Mouse (Mus musculus) brain, embryonic 18.5 days (tissue): Measurements from ENCODE around the gene Pcdh7.
"Not testable (repeated sequence)": the region's sequence is repeated elsewhere in the genome, so short reads cannot be mapped to it uniquely, and the experiment has no call there.

Experiments
- DNase-seq: peaks from one replicate; pipeline ENCODE4 v3.0.0-alpha.2; 2012; ENCODE audit warnings: low read depth, low spot score

The Pcdh7 gene

GRCm38 (mm10) chr5:57717906-57718875 is at the start of gene Pcdh7:
Pcdh7 (plus strand) TSS chr5:57717967.
- DNase-seq = peak; percentile 79

- not testable (repeated sequence) for DNase-seq
These were observed 40.8 kb upstream of the Pcdh7 start for GRCm38 (mm10) chr5:57676970-57677369.

DNA sequence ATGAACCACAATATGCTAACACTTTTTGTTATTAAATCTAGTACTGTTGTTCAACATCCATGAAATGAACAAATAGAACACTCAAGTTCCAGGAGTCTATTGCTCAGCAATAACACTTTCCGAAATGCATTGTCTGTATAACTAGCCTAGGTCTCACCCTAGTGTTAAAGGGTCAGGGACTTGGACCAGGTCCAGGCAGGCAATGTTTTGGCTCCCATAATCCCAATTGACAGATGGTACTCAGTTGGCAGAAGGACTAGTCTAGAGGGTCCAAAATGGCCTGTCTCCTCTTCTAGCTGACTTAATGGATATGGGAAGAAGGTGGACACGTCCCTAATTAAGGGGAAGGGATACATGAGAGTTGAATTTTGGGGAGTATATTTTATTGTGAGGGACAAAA is 9.4 kb upstream of the Pcdh7 start:
- DNase-seq = no peak

GRCm38 (mm10) chr5:57713980-57714379 is 3.8 kb upstream of the Pcdh7 start:
- DNase-seq = peak; percentile 36

DNA sequence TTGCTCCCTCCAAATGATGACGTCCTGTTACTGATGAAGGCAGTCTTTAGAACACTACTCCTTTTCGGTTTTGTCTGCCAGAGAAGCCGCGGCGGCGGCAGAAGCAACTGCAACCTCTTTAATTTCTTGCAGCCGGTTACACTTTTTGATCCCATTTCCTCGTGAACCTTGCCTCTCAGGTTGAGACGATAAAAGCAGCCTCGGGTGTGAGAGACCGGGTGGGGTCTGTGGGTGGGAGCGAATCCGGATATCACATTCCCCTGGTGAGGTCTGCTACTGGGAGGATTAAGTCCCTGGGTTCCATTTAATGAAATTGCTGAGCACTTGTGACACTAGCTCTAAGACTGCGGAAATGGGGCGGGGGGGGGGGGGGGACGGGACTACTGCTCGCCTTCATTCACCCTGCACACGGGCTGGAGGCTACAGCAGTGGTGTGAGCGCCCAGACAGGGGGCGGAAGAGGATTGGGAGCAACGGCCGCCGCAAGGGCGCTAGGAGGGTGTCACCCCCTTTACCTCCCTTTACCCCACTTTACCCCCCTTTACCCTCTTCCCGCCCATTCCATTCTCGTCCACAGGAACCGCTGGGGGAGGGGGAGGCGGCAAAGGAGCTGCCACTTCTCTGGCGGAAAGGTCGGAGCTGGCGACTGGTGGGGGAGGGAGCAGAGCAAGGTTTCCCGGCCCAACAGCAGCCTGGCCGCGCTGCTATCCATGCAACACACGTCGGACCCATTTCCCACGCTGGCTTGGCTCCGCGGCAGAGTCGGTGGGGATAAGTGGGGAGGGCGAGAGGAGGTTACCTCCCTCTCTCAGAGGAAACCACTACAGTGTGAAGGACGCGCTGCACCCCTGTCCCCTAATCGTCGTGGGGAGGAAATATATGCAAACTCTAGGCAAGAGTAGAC is 2.9 kb upstream of the Pcdh7 start:
- peak; percentile 52 for DNase-seq

GRCm38 (mm10) chr5:57715524-57716400 is 2.0 kb upstream of the Pcdh7 start:
- peak; percentile 70 for DNase-seq

DNA sequence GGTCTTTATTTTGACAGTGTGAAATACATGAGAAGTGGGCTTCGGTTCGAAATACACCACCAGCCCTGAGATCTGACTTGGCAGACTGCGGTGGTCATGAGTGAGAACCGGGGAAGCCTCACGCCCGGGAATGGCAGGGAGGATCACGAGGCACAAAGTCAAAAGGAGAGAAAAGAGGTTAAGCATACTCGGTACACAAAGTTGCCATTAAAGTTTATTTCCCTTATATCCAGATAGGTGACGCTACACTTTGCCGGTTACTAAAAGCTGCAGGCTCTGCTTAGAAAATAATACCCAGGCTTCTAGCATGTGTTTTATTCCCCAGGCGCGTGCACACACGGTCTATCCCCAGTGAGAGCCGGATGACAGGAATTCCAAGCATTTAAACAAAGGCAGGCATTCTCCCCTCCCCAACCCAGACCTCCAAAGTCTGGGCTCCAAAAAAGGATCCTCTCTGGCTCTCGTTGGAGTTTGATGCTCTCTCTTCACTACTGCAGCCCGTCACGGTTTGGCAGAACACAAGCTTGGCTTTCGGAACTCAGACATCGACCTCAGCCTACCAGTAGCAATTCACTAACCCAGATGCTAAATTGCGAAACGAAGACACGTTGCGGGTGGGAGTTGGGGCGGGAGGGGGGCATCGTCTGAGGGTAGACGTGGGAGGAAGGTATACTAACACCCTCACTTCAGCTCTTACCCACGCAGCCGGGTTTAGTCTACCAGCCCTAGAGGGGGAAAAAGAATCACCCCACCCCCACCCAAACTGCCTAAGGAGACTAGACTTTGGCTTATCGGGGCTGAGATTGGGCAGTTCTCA is 1.1 kb upstream of the Pcdh7 start:
- peak; percentile 72 for DNase-seq

DNA sequence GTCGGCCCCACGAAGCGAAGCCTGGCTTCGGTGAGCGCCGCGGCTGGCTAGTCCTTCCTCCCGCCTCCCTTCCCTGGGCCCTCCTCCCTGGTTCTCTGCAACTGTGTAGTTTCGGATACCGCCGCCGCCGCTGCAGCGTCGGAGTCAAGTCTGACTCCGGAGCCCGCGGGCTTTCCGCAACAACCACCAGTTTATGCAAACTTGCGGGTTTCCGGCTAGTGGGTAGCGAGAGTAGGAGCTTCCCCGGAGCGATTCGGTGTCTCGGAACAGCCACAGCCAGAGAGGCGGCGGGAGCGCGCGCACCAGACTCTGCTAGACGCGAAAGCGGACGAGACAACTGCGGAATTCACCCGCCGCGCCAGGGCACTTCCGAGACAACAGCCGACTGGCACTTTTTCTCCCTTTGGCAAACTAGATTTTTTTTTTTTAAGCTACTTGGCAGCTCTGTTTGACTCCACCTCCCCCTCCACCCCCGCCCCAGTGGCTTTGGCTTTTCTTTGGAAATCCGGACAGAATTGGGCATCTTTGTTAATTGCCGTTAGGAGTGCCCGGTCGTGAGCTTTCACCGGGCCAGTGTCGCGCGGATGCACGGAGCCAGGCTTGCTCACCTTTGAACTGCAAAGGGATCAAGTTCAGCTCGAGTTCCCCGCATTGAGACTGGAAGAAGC is 395 bp upstream of the Pcdh7 start:
- DNase-seq = peak; percentile 63

GRCm38 (mm10) chr5:57718876-57719593 is 1.3 kb downstream of the Pcdh7 start:
- peak; percentile 39 for DNase-seq

DNA sequence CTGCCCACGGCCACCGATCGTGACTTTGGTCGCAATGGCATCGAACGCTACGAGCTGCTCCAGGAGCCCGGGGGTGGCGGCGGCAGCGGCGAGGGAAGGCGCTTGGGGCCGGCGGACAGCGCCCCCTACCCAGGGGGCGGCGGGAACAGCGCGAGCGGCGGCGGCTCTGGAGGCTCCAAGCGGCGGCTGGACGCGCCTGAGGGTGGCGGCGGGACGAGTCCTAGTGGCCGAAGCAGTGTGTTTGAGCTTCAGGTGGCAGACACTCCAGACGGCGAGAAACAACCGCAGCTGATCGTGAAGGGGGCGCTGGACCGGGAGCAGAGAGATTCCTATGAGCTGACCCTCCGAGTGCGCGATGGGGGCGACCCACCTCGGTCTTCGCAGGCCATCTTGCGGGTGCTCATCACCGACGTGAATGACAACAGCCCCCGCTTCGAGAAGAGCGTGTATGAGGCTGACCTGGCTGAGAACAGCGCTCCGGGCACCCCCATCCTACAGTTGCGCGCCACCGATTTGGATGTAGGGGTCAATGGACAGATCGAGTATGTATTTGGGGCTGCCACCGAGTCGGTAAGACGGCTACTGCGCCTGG is 1.9 kb downstream of the Pcdh7 start:
- DNase-seq = no peak

- DNase-seq = no peak
These were observed 2.6 kb downstream of the Pcdh7 start for GRCm38 (mm10) chr5:57720206-57720880.

DNA sequence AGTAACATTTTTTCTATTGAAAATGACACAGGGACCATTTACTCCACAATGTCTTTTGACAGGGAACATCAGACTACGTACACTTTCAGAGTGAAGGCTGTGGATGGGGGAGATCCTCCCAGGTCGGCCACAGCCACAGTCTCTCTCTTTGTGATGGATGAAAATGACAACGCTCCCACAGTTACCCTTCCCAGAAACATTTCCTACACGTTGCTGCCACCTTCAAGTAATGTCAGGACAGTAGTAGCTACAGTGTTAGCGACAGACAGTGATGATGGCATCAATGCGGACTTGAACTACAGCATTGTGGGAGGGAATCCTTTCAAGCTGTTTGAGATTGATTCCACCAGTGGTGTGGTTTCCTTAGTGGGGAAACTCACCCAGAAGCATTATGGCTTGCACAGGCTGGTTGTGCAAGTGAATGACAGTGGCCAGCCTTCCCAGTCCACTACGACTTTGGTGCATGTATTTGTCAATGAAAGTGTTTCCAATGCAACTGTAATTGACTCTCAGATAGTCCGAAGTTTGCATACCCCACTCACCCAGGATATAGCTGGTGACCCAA is 3.5 kb downstream of the Pcdh7 start:
- DNase-seq = no peak

DNA sequence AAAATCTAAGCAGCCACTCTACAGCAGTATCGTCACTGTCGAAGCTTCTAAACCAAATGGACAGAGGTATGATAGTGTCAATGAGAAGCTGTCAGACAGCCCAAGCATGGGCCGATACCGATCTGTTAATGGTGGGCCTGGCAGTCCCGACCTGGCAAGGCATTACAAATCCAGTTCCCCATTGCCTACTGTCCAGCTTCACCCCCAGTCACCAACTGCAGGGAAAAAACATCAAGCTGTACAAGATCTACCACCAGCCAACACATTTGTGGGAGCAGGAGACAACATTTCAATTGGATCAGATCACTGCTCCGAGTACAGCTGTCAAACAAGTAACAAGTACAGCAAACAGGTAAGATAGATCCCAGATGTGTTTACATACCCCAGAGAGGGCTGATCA is 4.2 kb downstream of the Pcdh7 start:
- no peak for DNase-seq

DNA sequence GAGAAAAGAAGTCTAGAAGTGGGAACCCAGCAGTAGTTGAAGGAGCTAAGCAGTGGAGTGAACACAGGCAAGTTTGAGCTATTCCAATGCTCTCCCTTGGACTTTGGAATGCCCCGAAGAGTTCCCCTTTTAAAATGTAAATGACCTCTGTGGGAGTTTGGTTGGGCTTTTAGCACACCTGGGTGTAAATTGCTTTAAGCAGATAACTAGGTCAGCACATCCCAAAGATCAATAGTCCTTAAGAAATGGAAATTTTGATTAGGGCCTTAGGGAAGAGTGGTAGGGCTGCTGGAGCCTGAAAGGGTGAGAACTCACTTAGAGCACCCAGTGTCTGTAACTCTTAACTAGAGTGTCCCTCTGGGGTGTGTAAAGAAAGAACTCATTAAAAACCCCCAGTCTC is 15.7 kb downstream of the Pcdh7 start:
- DNase-seq = no peak

GRCm38 (mm10) chr5:57735723-57736122 is 18.0 kb downstream of the Pcdh7 start:
- no peak for DNase-seq

- DNase-seq = no peak
These were observed 25.2 kb downstream of the Pcdh7 start for GRCm38 (mm10) chr5:57742924-57743323.

GRCm38 (mm10) chr5:57743956-57744661 is 26.3 kb downstream of the Pcdh7 start:
- no peak for DNase-seq
